Mouse (Mus musculus) 3134 (cell line): ENCODE measurements around the gene Cdc27.
A peak's percentile ranks its signal among the peaks of the same experiment; 100 is the strongest.

Experiments used
- DNase-seq: peaks from one replicate; pipeline ENCODE4 v3.0.0-alpha.2; 2011; ENCODE audit warnings: low spot score; ENCODE audit not compliant: insufficient read length; ENCODE audit errors: extremely low read depth

Cdc27 gene

GRCm38 (mm10) chr11:104550406-104550974 lies at the start of gene Cdc27, which contains the start of gene Myl4:
TSS of gene Cdc27 (minus strand) at chr11:104550620.
TSS of gene Myl4 (plus strand) at chr11:104550663.
- peak; percentile 98 for DNase-seq

- no peak for DNase-seq
Observed at GRCm38 (mm10) chr11:104599265-104599945, 49.0 kb upstream of the Cdc27 start.

- DNase-seq: peak; percentile 34
Observed at GRCm38 (mm10) chr11:104596365-104596764, 45.9 kb upstream of the Cdc27 start.

- no peak for DNase-seq
Observed at GRCm38 (mm10) chr11:104592066-104592835, 41.8 kb upstream of the Cdc27 start.

- peak; percentile 27 for DNase-seq
Observed at GRCm38 (mm10) chr11:104590148-104590547, 39.7 kb upstream of the Cdc27 start.

GRCm38 (mm10) chr11:104589570-104589969 lies 39.1 kb upstream of the Cdc27 start:
- no peak for DNase-seq

GRCm38 (mm10) chr11:104588513-104588912 lies 38.1 kb upstream of the Cdc27 start:
- no peak for DNase-seq

- no peak for DNase-seq
Observed at GRCm38 (mm10) chr11:104587904-104588303, 37.5 kb upstream of the Cdc27 start.

- no peak for DNase-seq
Observed at GRCm38 (mm10) chr11:104585495-104585894, 35.1 kb upstream of the Cdc27 start.

- DNase-seq: no peak
Observed at GRCm38 (mm10) chr11:104582630-104583364, 32.4 kb upstream of the Cdc27 start.

GRCm38 (mm10) chr11:104582308-104582606 lies 31.8 kb upstream of the Cdc27 start:
- no peak for DNase-seq

GRCm38 (mm10) chr11:104581446-104582307 lies 31.3 kb upstream of the Cdc27 start:
- DNase-seq: no peak

GRCm38 (mm10) chr11:104580606-104581005 lies 30.2 kb upstream of the Cdc27 start:
- no peak for DNase-seq

GRCm38 (mm10) chr11:104580091-104580490 lies 29.7 kb upstream of the Cdc27 start:
- no peak for DNase-seq

- no peak for DNase-seq
Observed at GRCm38 (mm10) chr11:104579575-104579974, 29.2 kb upstream of the Cdc27 start.

- no peak for DNase-seq
Observed at GRCm38 (mm10) chr11:104579084-104579483, 28.7 kb upstream of the Cdc27 start.

GRCm38 (mm10) chr11:104578074-104578473 lies 27.7 kb upstream of the Cdc27 start:
- DNase-seq: no peak

GRCm38 (mm10) chr11:104576772-104577612 lies 26.6 kb upstream of the Cdc27 start:
- no peak for DNase-seq

- no peak for DNase-seq
Observed at GRCm38 (mm10) chr11:104572566-104572965, 22.1 kb upstream of the Cdc27 start.
